Mouse (Mus musculus) E14TG2a.4 (cell line): ENCODE results near the gene Otud4.

Source experiments
- CTCF ChIP-seq: conservative IDR thresholded peaks from 2 replicates; pipeline ENCODE4 v1.5.1; 2014; ENCODE audit warnings: low read length
- NANOG ChIP-seq: IDR thresholded peaks from 2 replicates; pipeline ENCODE4 v1.6.1; 2014; ENCODE audit warnings: borderline replicate concordance, low read length, mixed read lengths

DNA sequence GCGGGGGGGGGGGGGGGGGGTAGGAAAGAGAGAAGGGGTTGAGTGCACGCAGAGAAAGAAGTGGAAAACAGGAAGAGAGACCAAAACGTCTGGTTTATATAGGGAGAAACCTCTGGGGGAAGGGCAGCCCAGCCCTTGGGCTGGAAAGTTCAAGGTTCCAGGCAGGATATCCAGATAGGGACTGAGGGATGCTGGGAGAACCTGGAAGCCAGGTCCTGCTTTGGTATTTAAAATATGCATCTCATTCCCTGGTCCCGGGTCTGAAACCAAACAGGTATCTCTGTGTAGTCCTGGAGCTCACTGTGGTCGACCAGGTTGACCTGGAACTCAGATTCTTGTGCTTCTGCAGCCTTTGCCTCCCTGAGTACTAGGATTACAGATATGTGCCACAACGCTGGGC, 73.3 kb downstream of the Otud4 start:
- no peak for TF ChIP-seq CTCF
- TF ChIP-seq NANOG, result no peak
